8 mouse cellular contexts compared by ENCODE assay signal in genomic region chr12:82497866-82498631, GRCm38 (mm10).
DNase-seq lines count a peak whose midpoint lies in the region; ATAC-seq and TF ChIP-seq lines count a peak whose summit lies in the region.

No protein-coding gene starts in this region.

- peak; percentile 51; the same call in 1 of the 2 replicates for ATAC-seq in limb, embryonic 11.5 days (ENCODE audit: insufficient number of reproducible peaks, low FRiP score, low TSS enrichment, low read depth)
- ATAC-seq in neural tube, embryonic 12.5 days (ENCODE audit: low FRiP score, low read depth), result peak; percentile 70; the same call in 1 of the 2 replicates
- no peak for ATAC-seq in megakaryocyte, adult 5-6 weeks (ENCODE audit: poor library complexity, severe bottlenecking)

- TF ChIP-seq EP300 in heart, adult 2 months (IDR thresholded peaks at IDR 0.05; ENCODE audit: insufficient read depth, low read depth, low read length), result peak; percentile 34; the same call in 1 of the 2 replicates

- peak overlapping the region; percentile 43 for H3K4me3 ChIP-seq in embryonic facial prominence, embryonic 10.5 days
- H3K4me3 ChIP-seq in heart, adult 2 months, result peak overlapping the region; percentile 22; the same call in 1 of the 2 replicates
- H3K4me3 ChIP-seq in limb, embryonic 11.5 days (ENCODE audit: low read depth, low read length), result no peak overlapping the region
- H3K4me3 ChIP-seq in neural tube, embryonic 12.5 days, result no peak overlapping the region

- DNase-seq in ovary, postnatal 14 days (ENCODE audit: low spot score), result peak; percentile 31
- no peak for DNase-seq in ovary, adult 18-20 months (ENCODE audit: low spot score)
- DNase-seq in embryonic facial prominence, embryonic 10.5 days (ENCODE audit: low spot score), result peak; percentile 66
- peak; percentile 44 to 62 for DNase-seq in heart, adult 2 months
- DNase-seq in kidney, adult 9 months, result peak; percentile 37
- DNase-seq in limb, embryonic 11.5 days (ENCODE audit: low spot score), result peak; percentile 70

- H3K27me3 ChIP-seq in embryonic facial prominence, embryonic 10.5 days (replicated peaks; ENCODE audit: low read depth, poor library complexity, severe bottlenecking), result no peaks in the 10 kb centered on the region
- H3K27me3 ChIP-seq in heart, adult 2 months (ENCODE audit: control insufficient read depth, insufficient read depth, low read length), result no peaks in the 10 kb centered on the region
- H3K27me3 ChIP-seq in limb, embryonic 11.5 days (ENCODE audit: control insufficient read depth, insufficient read depth, low read length), result no peaks in the 10 kb centered on the region
- no peaks in the 10 kb centered on the region for H3K27me3 ChIP-seq in neural tube, embryonic 12.5 days (replicated peaks)

- intact Hi-C loops in heart, adult 2 months (cut with DNase I), result loop anchor here (1.0 to 5.0 kb wide), 3 partner anchors 209 to 520 kb away; no protein-coding TSS in a partner anchor

- H3K79me2 ChIP-seq in heart, adult 2 months (replicated peaks; ENCODE audit: control insufficient read depth, insufficient read depth, low read length), result no peaks in the 10 kb centered on the region

- H3K4me1 ChIP-seq in embryonic facial prominence, embryonic 10.5 days, result peaks cover 2% of the 10 kb centered on the region; the same call in 1 of the 2 replicates
- no peaks in the 10 kb centered on the region for H3K4me1 ChIP-seq in heart, adult 2 months (ENCODE audit: control insufficient read depth, insufficient read depth, low read length)
- no peaks in the 10 kb centered on the region for H3K4me1 ChIP-seq in limb, embryonic 11.5 days (ENCODE audit: control insufficient read depth, insufficient read depth, low read length)
- H3K4me1 ChIP-seq in neural tube, embryonic 12.5 days, result no peaks in the 10 kb centered on the region

- WGBS in embryonic facial prominence, embryonic 10.5 days, result 31% methylated on average over 11 of the region's 11 CpGs
- 23% methylated on average over 11 of the region's 11 CpGs for WGBS in heart, adult 2 months
- 50% methylated on average over 11 of the region's 11 CpGs for WGBS in limb, embryonic 11.5 days
- 37% methylated on average over 11 of the region's 11 CpGs for WGBS in neural tube, embryonic 12.5 days

- H3K36me3 ChIP-seq in embryonic facial prominence, embryonic 10.5 days (replicated peaks), result no peaks in the 10 kb centered on the region
- H3K36me3 ChIP-seq in heart, adult 2 months (ENCODE audit: control insufficient read depth, insufficient read depth, low read length), result no peaks in the 10 kb centered on the region
- H3K36me3 ChIP-seq in limb, embryonic 11.5 days (ENCODE audit: control insufficient read depth, insufficient read depth, low read length), result no peaks in the 10 kb centered on the region
- H3K36me3 ChIP-seq in neural tube, embryonic 12.5 days, result no peaks in the 10 kb centered on the region

- H3K9ac ChIP-seq in heart, adult 2 months (ENCODE audit: low read depth, low read length), result no peak overlapping the region
- H3K9ac ChIP-seq in limb, embryonic 11.5 days (ENCODE audit: low read length), result no peak overlapping the region
- no peak overlapping the region for H3K9ac ChIP-seq in neural tube, embryonic 12.5 days

- no peak overlapping the region for H3K4me2 ChIP-seq in limb, embryonic 11.5 days (ENCODE audit: low read depth, severe bottlenecking)
- peak overlapping the region; percentile 50 for H3K4me2 ChIP-seq in neural tube, embryonic 12.5 days (replicated peaks)

- H3K27ac ChIP-seq in embryonic facial prominence, embryonic 10.5 days (replicated peaks), result no peak overlapping the region
- H3K27ac ChIP-seq in heart, adult 2 months, result no peak overlapping the region
- no peak overlapping the region for H3K27ac ChIP-seq in limb, embryonic 11.5 days (replicated peaks; ENCODE audit: low read depth, low read length)
- no peak overlapping the region for H3K27ac ChIP-seq in neural tube, embryonic 12.5 days

- TF ChIP-seq POLR2A in heart, adult 2 months (IDR thresholded peaks at IDR 0.05; ENCODE audit: insufficient read depth, low read depth, low read length), result no peak

- H3K9me3 ChIP-seq in embryonic facial prominence, embryonic 10.5 days, result no peaks in the 10 kb centered on the region
- H3K9me3 ChIP-seq in limb, embryonic 11.5 days (ENCODE audit: control insufficient read depth, low read length), result no peaks in the 10 kb centered on the region
- no peaks in the 10 kb centered on the region for H3K9me3 ChIP-seq in neural tube, embryonic 12.5 days

- TF ChIP-seq CTCF in heart, adult 2 months (IDR thresholded peaks at IDR 0.05), result peak; percentile 80

Comparison
In these comparisons a context has a peak if more than half of its experiments do, and no peak if none do; other contexts are left out.
1. H3K4me3 ChIP-seq: peak in embryonic facial prominence, embryonic 10.5 days (single experiment) and heart, adult 2 months (single experiment); none in limb, embryonic 11.5 days (single experiment) and neural tube, embryonic 12.5 days (single experiment).